Mouse (Mus musculus): Measurements from ENCODE around the gene Ap5z1. TPM values are rescaled to one million over a fixed set of nuclear protein-coding genes. Genes with fewer than 3 reads are reported as not detected.

Ap5z1 gene
- polyA plus RNA-seq, 1 experiment from 2014 or later = 13.1 TPM

DNA sequence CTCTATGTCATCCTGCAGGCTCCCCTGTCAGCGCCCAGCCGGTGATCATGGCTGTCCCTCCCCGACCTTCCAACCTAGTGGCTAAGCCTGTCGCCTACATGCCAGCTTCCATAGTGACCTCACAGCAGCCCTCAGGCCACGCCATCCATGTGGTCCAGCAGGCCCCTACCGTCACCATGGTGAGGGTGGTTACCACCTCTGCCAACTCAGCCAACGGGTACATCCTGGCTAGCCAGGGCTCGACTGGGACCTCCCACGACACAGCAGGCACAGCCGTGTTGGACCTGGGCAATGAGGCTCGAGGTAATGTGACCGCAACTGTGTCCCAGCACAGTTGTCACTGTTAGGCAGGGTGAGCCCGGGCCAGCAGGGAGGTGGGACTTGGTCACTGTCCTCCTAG, 10.0 kb upstream of the Ap5z1 start:
- WGBS = 93% methylated on average over 13 of the region's 13 CpGs
- DNase-seq (ENCODE audit: low spot score) (no peak), ATAC-seq (replicated peaks; ENCODE audit: low FRiP score) (no peak)
- Histone ChIP-seq H3K4me2 (ENCODE audit: low read depth, low read length, severe bottlenecking) (no peak overlapping the region), H3K4me1 (replicated peaks; ENCODE audit: control insufficient read depth, insufficient read depth, low read length) (peaks cover 2% of the 10 kb centered on the region; the same call in 1 of the 2 replicates), H3K36me3 (ENCODE audit: control insufficient read depth, insufficient read depth, low read length) (peaks cover 3% of the 10 kb centered on the region; the same call in 1 of the 2 replicates), H3K4me3 (ENCODE audit: low read depth, low read length) (no peak overlapping the region), H3K9me3 (ENCODE audit: control insufficient read depth, low read length) (no peaks in the 10 kb centered on the region), H3K9ac (ENCODE audit: low read length) (no peak overlapping the region), H3K27ac (ENCODE audit: low read depth, low read length) (no peak overlapping the region), H3K27me3 (ENCODE audit: control insufficient read depth, insufficient read depth, low read length) (no peaks in the 10 kb centered on the region)

DNA sequence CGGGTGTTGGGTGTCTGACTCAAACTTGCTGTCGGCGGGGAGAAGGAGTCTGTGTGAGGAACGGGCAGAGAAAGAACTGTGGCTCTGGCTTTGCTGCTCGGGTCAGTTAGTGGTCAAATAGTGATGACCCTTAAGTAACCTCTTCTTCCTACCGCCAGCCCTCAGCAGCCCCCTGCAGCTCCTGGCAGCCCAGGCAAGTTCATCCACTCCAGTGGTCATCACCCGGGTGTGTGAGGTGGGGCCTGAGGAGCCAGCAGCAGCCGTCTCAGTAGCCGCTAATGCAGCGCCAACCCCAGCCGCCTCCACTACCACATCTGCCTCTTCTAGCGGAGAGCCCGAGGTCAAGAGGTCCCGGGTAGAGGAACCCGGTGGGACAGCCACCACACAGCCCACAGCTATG, 7.4 kb upstream of the Ap5z1 start:
- no peak for DNase-seq (ENCODE audit: low spot score)
- Histone ChIP-seq H3K27me3 (ENCODE audit: control insufficient read depth, insufficient read depth, low read length) (no peaks in the 10 kb centered on the region), H3K9me3 (ENCODE audit: control insufficient read depth, low read length) (no peaks in the 10 kb centered on the region), H3K4me1 (replicated peaks; ENCODE audit: control insufficient read depth, insufficient read depth, low read length) (peaks cover under 1% of the 10 kb centered on the region; the same call in 1 of the 2 replicates), H3K4me3 (ENCODE audit: low read depth, low read length) (no peak overlapping the region), H3K4me2 (ENCODE audit: low read depth, low read length, severe bottlenecking) (no peak overlapping the region), H3K36me3 (ENCODE audit: control insufficient read depth, insufficient read depth, low read length) (peaks cover 3% of the 10 kb centered on the region; the same call in 1 of the 2 replicates), H3K27ac (ENCODE audit: low read depth, low read length) (no peak overlapping the region), H3K9ac (ENCODE audit: low read length) (no peak overlapping the region)
- WGBS = 78% methylated on average over 15 of the region's 15 CpGs
- no peak for ATAC-seq (replicated peaks; ENCODE audit: low FRiP score)

DNA sequence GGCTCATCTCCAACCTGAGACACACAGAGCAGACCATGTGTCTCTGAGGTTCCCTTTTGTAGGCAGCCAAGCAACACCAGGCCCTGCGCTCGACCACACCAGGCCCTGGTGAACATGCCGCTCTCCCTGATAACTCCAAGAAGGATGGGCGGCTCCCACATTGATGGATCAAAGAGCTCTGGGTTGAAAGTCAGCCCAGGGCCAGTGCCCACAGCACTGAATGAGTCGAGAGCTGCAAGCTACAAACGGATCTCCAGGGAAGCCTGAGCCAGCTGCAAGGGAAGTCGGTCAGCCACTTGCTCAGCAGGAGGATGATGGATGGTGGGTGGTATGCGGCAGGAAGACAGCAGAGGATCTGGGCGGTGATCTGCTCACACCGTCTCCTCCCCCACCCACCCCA, 6.4 kb upstream of the Ap5z1 start:
- DNase-seq (ENCODE audit: low spot score) (no peak), ATAC-seq (replicated peaks; ENCODE audit: low FRiP score) (no peak)
- H3K4me1 ChIP-seq (replicated peaks; ENCODE audit: control insufficient read depth, insufficient read depth, low read length) = no peaks in the 10 kb centered on the region
- no peak overlapping the region for H3K27ac ChIP-seq (ENCODE audit: low read depth, low read length)
- H3K36me3 ChIP-seq (ENCODE audit: control insufficient read depth, insufficient read depth, low read length) = peaks cover 3% of the 10 kb centered on the region; the same call in 1 of the 2 replicates
- no peak overlapping the region for H3K4me2 ChIP-seq (ENCODE audit: low read depth, low read length, severe bottlenecking)
- no peaks in the 10 kb centered on the region for H3K9me3 ChIP-seq (ENCODE audit: control insufficient read depth, low read length)
- H3K4me3 ChIP-seq (ENCODE audit: low read depth, low read length) = no peak overlapping the region
- H3K27me3 ChIP-seq (ENCODE audit: control insufficient read depth, insufficient read depth, low read length) = no peaks in the 10 kb centered on the region
- H3K9ac ChIP-seq (ENCODE audit: low read length) = no peak overlapping the region
- 89% methylated on average over 10 of the region's 10 CpGs for WGBS

DNA sequence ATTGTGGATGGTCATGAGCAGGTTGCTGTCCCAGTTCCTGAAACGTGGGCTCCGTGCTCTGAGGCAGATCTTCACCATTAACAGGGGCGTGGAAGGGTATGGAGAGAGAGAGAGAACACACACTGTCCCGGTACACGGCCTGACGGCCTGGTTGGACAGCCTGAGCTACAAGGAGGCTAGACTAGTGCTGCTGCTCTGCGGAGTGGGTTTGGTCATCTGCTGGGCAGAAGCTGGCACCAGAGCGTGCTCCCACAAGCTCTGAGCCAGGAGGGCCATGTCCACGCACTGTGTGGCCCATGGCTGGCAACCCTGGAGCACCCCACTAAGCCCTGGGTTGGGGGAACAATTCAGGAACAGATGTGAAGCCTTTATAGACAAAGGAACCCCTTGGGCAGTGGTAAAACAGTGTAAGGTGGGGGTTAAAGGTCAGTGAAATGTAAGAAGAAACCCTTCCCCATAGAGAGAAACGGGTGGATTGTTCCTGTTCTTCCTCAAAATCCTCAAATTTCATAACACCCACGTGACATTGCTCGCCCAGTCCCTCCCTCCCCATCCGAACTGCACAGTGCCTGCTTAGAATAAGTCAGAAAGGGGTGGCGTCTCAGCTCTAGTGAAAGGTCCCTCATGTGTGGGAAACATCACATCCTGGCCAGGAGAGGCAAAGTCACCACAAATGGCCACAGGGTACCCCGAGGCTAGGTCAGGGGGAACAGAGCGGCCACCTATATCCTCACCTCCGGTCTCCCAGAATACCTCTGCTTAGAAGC, 4.8 kb upstream of the Ap5z1 start:
- no peak for ATAC-seq (replicated peaks; ENCODE audit: low FRiP score)
- no peak overlapping the region for H3K27ac ChIP-seq (ENCODE audit: low read depth, low read length)
- no peak overlapping the region for H3K4me2 ChIP-seq (ENCODE audit: low read depth, low read length, severe bottlenecking)
- peaks cover 3% of the 10 kb centered on the region; the same call in 1 of the 2 replicates for H3K36me3 ChIP-seq (ENCODE audit: control insufficient read depth, insufficient read depth, low read length)
- H3K9ac ChIP-seq (ENCODE audit: low read length) = no peak overlapping the region
- 90% methylated on average over 17 of the region's 17 CpGs for WGBS
- H3K9me3 ChIP-seq (ENCODE audit: control insufficient read depth, low read length) = no peaks in the 10 kb centered on the region
- no peaks in the 10 kb centered on the region for H3K27me3 ChIP-seq (ENCODE audit: control insufficient read depth, insufficient read depth, low read length)
- no peak overlapping the region for H3K4me3 ChIP-seq (ENCODE audit: low read depth, low read length)
- H3K4me1 ChIP-seq (replicated peaks; ENCODE audit: control insufficient read depth, insufficient read depth, low read length) = 0 out of 2 replicates have a peak, but pooled peaks cover 4% of the 10 kb centered on the region
- DNase-seq (ENCODE audit: low spot score) = no peak

DNA sequence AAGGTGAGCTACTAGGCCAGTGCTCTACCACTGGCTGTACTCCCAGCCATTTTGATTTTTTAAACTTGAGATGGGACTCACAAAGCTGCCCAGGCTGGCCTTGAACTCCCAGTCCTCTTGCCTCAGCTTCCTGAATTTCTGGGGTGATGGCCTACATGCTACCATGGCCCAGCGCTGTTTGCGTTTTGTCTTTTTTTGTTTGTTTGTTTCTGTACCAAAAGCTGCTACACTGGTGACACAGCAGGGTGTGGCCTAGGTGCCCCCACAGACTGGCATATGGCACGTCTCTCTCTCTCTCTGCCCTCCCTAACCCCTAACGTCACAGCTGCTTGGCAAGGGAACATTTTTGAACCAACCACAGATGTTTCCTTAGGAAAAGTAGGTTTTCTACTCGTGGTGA, 3.9 kb upstream of the Ap5z1 start:
- Histone ChIP-seq H3K27me3 (ENCODE audit: control insufficient read depth, insufficient read depth, low read length) (no peaks in the 10 kb centered on the region), H3K9ac (ENCODE audit: low read length) (no peak overlapping the region), H3K4me2 (ENCODE audit: low read depth, low read length, severe bottlenecking) (no peak overlapping the region), H3K4me1 (replicated peaks; ENCODE audit: control insufficient read depth, insufficient read depth, low read length) (peaks cover 5% of the 10 kb centered on the region; the same call in 1 of the 2 replicates), H3K36me3 (ENCODE audit: control insufficient read depth, insufficient read depth, low read length) (peaks cover 3% of the 10 kb centered on the region; the same call in 1 of the 2 replicates), H3K9me3 (ENCODE audit: control insufficient read depth, low read length) (no peaks in the 10 kb centered on the region), H3K4me3 (ENCODE audit: low read depth, low read length) (no peak overlapping the region), H3K27ac (ENCODE audit: low read depth, low read length) (no peak overlapping the region)
- ATAC-seq (replicated peaks; ENCODE audit: low FRiP score) = no peak
- no peak for DNase-seq (ENCODE audit: low spot score)
- 77% methylated on average over 5 of the region's 5 CpGs for WGBS

DNA sequence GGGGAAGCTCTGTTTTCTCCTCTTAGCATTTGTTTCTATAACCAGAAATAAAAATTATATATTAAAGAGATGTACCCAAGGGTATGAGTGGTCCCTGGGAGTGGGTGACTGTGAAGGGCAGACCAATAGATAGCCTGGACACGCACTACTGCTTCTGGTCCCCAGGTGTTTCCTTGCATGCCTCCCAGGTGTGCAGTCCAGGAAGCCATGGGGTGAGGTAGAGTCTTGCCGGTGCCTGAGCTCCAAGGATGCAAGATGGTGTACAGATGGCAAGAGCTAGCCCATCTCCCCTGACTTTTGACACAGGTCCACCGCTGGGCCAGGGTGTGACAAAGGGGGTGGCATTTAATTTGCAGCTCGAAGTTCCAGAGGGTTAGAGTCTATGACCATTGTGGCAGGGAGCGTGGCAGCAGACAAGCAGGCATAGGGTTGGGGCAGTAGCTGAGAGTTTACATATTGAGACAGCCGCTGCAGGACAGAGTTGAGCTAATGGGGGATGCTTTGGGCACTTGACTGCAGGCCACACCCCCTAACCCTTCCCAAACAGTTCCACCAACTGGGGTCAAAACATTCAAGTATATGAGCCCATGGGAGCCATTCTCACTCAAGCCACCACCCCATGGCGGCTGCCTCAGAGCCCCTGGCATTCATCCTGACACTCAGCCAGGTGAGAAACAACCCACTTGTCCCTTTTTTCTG, 1.7 kb upstream of the Ap5z1 start:
- DNase-seq (ENCODE audit: low spot score) = no peak
- Histone ChIP-seq H3K4me2 (ENCODE audit: low read depth, low read length, severe bottlenecking) (no peak overlapping the region), H3K27ac (ENCODE audit: low read depth, low read length) (no peak overlapping the region), H3K36me3 (ENCODE audit: control insufficient read depth, insufficient read depth, low read length) (peaks cover 3% of the 10 kb centered on the region; the same call in 1 of the 2 replicates), H3K9ac (ENCODE audit: low read length) (no peak overlapping the region), H3K27me3 (ENCODE audit: control insufficient read depth, insufficient read depth, low read length) (no peaks in the 10 kb centered on the region), H3K4me1 (replicated peaks; ENCODE audit: control insufficient read depth, insufficient read depth, low read length) (peaks cover 6% of the 10 kb centered on the region; the same call in 1 of the 2 replicates), H3K4me3 (ENCODE audit: low read depth, low read length) (no peak overlapping the region), H3K9me3 (ENCODE audit: control insufficient read depth, low read length) (no peaks in the 10 kb centered on the region)
- WGBS = 94% methylated on average over 7 of the region's 7 CpGs
- no peak for ATAC-seq (replicated peaks; ENCODE audit: low FRiP score)

DNA sequence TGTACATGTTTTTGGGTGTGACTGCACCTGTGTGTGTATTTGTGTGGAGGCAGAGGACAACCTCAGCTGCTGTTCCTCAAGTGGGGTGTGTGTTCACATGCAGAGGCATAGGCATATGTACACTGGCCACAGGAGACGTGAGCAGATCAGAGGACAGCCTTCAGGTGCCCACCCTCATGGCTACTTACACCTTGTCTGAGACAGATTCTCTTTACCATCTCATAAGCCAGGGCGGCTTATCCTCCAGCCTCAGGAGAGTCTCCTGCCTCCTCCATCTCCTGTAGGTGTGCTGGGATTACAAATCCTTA, 1.1 kb upstream of the Ap5z1 start:
- DNase-seq (ENCODE audit: low spot score) = no peak
- H3K27ac ChIP-seq (ENCODE audit: low read depth, low read length) = no peak overlapping the region

DNA sequence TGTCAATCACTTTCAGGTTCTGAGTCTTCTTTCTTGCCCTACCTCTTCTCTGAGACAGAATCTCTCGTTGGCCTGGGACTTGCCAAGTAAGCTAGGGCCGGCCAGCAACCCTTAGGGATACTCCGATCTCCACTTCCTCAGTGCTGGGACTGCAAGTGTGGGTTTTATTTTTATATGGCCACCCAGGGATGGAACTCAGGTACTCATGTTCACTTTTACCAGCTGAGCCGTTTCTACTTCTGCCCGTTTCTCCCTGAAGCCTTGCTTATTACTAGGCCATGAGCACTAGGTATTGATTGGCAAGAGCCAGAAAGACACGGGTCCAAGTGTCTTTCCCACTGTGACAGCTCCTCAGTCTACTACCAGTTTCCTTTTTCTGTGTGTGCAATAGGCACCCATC, 733 bp upstream of the Ap5z1 start:
- peak overlapping the region; percentile 64 for H3K9ac ChIP-seq (ENCODE audit: low read length)

More for the DNA sequence above, 1.1 kb upstream of the Ap5z1 start:
- Histone ChIP-seq H3K4me1 (replicated peaks; ENCODE audit: control insufficient read depth, insufficient read depth, low read length) (peaks cover 6% of the 10 kb centered on the region; the same call in 1 of the 2 replicates), H3K9ac (ENCODE audit: low read length) (no peak overlapping the region), H3K4me2 (ENCODE audit: low read depth, low read length, severe bottlenecking) (no peak overlapping the region), H3K4me3 (ENCODE audit: low read depth, low read length) (no peak overlapping the region), H3K27me3 (ENCODE audit: control insufficient read depth, insufficient read depth, low read length) (no peaks in the 10 kb centered on the region), H3K9me3 (ENCODE audit: control insufficient read depth, low read length) (no peaks in the 10 kb centered on the region), H3K36me3 (ENCODE audit: control insufficient read depth, insufficient read depth, low read length) (peaks cover 2% of the 10 kb centered on the region; the same call in 1 of the 2 replicates)
- no peak for ATAC-seq (replicated peaks; ENCODE audit: low FRiP score)
- WGBS = 95% methylated on average over 2 of the region's 2 CpGs

More for the DNA sequence above, 733 bp upstream of the Ap5z1 start:
- ATAC-seq (replicated peaks; ENCODE audit: low FRiP score) (peak; percentile 13; the same call in 1 of the 2 replicates), DNase-seq (ENCODE audit: low spot score) (no peak)
- Histone ChIP-seq H3K27me3 (ENCODE audit: control insufficient read depth, insufficient read depth, low read length) (no peaks in the 10 kb centered on the region), H3K36me3 (ENCODE audit: control insufficient read depth, insufficient read depth, low read length) (no peaks in the 10 kb centered on the region), H3K4me2 (ENCODE audit: low read depth, low read length, severe bottlenecking) (peak overlapping the region; percentile 78), H3K4me1 (replicated peaks; ENCODE audit: control insufficient read depth, insufficient read depth, low read length) (peaks cover 6% of the 10 kb centered on the region; the same call in 1 of the 2 replicates), H3K4me3 (ENCODE audit: low read depth, low read length) (peak overlapping the region; percentile 80; the same call in 1 of the 2 replicates), H3K9me3 (ENCODE audit: control insufficient read depth, low read length) (no peaks in the 10 kb centered on the region), H3K27ac (ENCODE audit: low read depth, low read length) (peak overlapping the region; percentile 58)
- WGBS = 90% methylated on average over 6 of the region's 6 CpGs
